Mouse (Mus musculus): ENCODE measurements at regions not wholly inside any gene's neighbourhood (a gene's known extent, or its start where the extent isn't known, plus 50 kb on each side); places are given as distances from the start of the nearest gene placed in this dataset.

DNA sequence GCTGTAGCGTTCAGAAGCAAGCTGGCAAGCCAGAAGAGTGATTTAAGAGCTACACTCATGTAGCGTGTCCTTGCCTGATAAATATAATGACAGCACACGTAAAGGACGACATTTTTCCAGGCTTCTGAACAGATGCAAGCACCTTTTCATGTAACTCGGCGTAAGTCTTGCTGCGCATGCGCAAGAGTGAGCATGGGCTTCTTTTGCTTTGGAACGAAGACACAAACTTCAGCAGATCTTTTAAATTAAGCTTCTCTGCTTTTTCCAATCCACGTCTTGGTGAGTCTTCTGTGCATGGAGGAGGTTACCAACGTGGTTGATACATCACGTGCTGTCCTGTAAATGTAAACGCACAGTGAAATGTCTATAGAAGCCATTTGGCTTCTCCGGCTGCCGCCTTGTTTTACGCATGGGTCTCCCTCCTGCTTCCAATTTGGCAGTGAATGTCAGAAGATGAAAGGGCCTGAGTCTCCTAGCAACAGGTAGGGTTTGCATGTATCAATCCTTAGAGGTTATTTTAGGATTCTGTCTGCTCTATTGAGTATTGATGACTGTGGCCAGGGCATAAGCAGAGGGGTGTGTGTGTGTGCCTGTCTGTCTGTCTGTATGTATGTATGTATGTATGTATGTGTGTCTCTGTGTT lies 128.4 kb downstream of the Lrig3 start:
- no peak for TF ChIP-seq POLR2A (IDR thresholded peaks at IDR 0.05; ENCODE audit: borderline replicate concordance, insufficient read depth, low read length)
- TF ChIP-seq CTCF (IDR thresholded peaks at IDR 0.05; ENCODE audit: borderline replicate concordance, insufficient read depth, low read depth, low read length): no peak
